Mouse (Mus musculus): ENCODE results near the gene B4galnt2. TPM values are rescaled to one million over a fixed set of nuclear protein-coding genes. Genes with fewer than 3 reads are reported as not detected.
"Not testable (repeated sequence)": the region's sequence is repeated elsewhere in the genome, so short reads cannot be mapped to it uniquely, and the experiment has no call there.

The B4galnt2 gene
- polyA plus RNA-seq, 1 experiment: not detected

DNA sequence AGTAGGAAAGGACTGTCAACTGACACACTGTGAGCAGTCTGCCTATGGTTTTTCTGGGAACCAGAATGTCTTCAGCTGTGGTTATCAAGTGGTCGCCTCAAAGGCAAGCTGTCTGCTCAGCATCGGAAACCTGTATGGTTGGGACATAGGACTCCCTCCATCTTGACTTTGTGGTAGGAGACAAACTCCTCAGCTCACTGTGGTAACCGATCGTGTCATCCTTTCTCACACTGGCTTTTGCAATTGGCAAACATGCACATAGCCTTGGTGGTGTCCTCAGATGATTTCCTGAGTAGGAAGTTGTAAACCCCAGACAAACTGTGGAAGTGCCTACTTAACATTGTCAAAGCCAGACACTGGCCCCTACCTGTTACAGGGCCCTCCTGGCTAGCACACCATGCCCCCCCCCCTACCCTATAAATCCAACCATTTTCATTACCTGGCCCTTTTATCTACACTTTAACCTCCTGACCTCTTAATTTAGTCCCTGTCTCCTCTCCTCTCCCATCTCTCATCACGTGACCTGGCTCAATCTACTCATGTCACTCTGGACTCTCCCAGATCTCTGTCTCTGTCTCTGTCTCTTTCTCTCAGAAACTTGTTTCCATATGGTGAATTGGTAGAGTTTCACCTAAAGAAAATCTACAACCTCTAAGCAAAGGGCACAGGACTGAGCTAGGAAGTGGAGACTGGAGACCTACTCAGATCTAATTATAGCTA is 6.7 kb downstream of the B4galnt2 start:
- TF ChIP-seq POLR2A (IDR thresholded peaks at IDR 0.05; ENCODE audit: borderline replicate concordance, extremely low read depth, low read depth, low read length) (no peak), CTCF (IDR thresholded peaks at IDR 0.05; ENCODE audit: insufficient read depth, low read length) (no peak)
- DNase-seq: no peak
- H3K4me3 ChIP-seq (replicated peaks; ENCODE audit: extremely low read depth, low read depth, low read length): no peak overlapping the region
- WGBS: 74% methylated on average over 5 of the region's 5 CpGs
- H3K4me1 ChIP-seq (ENCODE audit: control insufficient read depth, insufficient read depth, low read length): no peaks in the 10 kb centered on the region

DNA sequence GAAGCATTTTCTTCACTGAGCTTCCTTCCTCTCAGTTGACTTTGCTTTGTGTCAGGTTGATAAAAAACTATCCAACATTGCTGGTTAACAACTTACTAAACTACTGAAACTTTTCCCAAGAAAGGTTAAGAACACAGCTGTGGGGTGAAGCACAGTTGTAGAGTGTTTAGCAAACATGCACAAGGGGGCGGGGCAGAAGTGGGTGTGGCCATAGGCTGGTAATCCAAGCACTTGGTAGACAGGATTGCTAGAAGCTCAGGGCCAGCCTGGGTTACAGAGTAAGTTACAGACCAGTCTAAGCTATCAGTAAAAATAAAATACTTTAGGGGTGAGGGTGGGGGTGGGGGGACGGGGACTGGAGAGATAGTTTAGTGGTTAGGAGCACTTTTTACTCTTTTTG is 10.4 kb downstream of the B4galnt2 start:
- Histone ChIP-seq H3K4me1 (ENCODE audit: control insufficient read depth, insufficient read depth, low read length) (no peaks in the 10 kb centered on the region), H3K4me3 (replicated peaks; ENCODE audit: extremely low read depth, low read depth, low read length) (no peak overlapping the region)
- 66% methylated on average over 2 of the region's 2 CpGs for WGBS
- TF ChIP-seq CTCF (IDR thresholded peaks at IDR 0.05; ENCODE audit: insufficient read depth, low read length) (no peak), POLR2A (IDR thresholded peaks at IDR 0.05; ENCODE audit: borderline replicate concordance, extremely low read depth, low read depth, low read length) (no peak)
- DNase-seq: no peak

DNA sequence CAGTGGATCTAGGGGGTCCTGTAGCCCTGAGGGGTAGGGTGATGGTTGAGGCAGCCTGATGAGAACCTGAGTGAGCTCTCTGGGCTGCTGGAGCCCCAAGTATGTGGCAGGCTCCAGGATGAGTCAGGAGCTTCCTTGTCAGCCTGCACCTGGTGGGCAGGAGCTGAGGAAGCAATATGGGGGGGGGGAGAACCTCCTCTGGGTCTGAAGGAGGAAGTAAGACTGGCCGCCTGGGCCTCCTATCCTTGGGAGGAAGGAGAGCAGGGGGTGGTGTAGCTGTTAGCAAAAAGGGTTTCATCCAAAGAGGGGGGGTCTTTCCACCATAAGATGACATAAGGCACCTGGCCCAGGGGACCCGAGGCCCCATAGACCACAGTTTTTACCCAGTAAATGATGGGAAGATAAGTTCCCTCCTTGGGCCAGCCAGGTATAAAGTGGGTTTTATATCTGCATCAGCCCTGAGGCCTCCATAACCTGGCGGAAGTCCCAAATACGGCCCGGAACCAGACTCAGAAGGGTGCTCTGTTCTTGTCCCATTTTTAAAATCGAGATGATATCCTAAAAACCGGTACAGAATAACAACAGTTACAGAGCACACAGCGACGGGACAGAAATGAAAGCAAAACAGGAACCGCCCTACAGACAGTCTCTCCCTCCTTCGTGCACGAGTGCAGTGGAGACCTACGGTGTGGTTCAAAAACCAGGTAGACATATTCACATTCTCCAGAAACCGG is 18.1 kb downstream of the B4galnt2 start:
- TF ChIP-seq CTCF (IDR thresholded peaks at IDR 0.05; ENCODE audit: insufficient read depth, low read length) (no peak), POLR2A (IDR thresholded peaks at IDR 0.05; ENCODE audit: borderline replicate concordance, extremely low read depth, low read depth, low read length) (no peak)
- H3K4me3 ChIP-seq (replicated peaks; ENCODE audit: extremely low read depth, low read depth, low read length): no peak overlapping the region
- no peak for DNase-seq
- 68% methylated on average over 14 of the region's 14 CpGs for WGBS
- H3K4me1 ChIP-seq (ENCODE audit: control insufficient read depth, insufficient read depth, low read length): no peaks in the 10 kb centered on the region

DNA sequence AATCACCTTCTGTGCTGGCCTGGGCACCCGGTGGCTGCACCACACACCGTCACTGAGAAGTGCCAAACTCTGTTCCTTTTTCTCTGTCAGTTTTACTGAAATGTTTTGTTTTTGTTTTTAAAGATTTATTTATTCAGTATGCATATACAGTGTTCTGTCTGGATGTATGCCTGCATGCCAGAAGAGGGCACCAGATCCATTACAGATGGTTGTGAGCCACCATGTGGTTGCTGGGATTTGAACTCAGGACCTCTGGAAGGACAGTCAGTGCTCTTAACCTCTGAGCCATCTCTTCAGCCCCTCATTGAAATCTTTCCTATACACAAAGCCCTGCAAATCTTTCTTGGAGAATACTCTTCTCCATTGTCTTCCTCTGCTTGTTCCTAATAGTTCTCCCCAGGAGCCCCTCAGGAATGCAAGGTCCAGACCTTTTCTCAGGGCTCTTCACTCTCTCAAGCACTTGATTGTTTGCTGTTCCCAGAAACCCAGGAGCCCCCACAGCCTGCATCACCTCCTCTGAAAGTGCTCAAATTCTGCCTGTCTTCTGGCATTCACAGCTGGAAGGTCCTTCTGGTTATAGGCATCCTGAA is 24.1 kb downstream of the B4galnt2 start:
- Histone ChIP-seq H3K4me1 (ENCODE audit: control insufficient read depth, insufficient read depth, low read length) (no peaks in the 10 kb centered on the region), H3K4me3 (replicated peaks; ENCODE audit: extremely low read depth, low read depth, low read length) (no peak overlapping the region)
- WGBS: 61% methylated on average over 2 of the region's 2 CpGs
- TF ChIP-seq CTCF (IDR thresholded peaks at IDR 0.05; ENCODE audit: insufficient read depth, low read length): no peak
- TF ChIP-seq POLR2A (IDR thresholded peaks at IDR 0.05; ENCODE audit: borderline replicate concordance, extremely low read depth, low read depth, low read length): no peak
- DNase-seq: no peak

DNA sequence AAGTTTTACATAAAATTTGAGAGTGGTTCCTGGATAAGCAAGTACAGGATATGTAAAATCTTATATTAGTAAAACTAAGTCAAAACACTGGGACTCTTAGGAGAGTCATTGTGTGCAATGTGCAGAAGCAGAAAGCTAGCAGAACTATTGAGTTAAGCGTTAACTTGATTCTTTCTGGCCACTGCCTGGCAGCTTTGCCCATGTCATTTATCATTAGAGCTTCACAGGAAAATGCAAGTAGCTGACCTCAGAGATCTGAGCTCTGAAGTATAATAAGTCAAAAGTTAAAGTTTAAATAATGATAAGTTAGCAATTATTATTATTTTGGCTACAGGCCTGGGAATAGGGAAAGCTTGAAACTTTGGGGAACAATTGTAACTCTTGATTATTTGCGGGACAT is 34.8 kb downstream of the B4galnt2 start:
- DNase-seq: not testable (repeated sequence)

DNA sequence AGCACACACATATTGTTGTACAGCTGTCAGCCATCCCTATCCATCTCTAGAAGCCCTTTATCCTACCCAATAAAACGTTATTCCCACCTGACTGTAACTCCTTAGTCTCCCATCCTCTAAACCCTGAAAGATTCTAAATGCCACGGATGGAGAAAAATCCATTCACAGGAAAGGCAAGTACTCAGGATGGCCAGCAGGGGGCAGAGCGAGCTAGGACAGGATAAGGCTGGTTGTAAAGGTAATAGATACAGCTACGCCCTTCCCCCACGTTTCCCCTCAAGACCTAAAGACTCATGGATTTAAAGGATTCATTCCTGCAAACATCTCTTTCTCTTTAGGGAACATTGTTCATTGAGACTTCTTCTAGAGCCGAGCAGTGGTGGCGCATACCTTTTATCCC is 38.4 kb downstream of the B4galnt2 start:
- Histone ChIP-seq H3K4me1 (ENCODE audit: control insufficient read depth, insufficient read depth, low read length) (no peaks in the 10 kb centered on the region), H3K4me3 (replicated peaks; ENCODE audit: extremely low read depth, low read depth, low read length) (no peak overlapping the region)
- no peak for TF ChIP-seq POLR2A (IDR thresholded peaks at IDR 0.05; ENCODE audit: borderline replicate concordance, extremely low read depth, low read depth, low read length)
- TF ChIP-seq CTCF (IDR thresholded peaks at IDR 0.05; ENCODE audit: insufficient read depth, low read length): peak; percentile 92
- 20% methylated on average over 7 of the region's 7 CpGs for WGBS
- peak; percentile 60 for DNase-seq

More for the DNA sequence above, 34.8 kb downstream of the B4galnt2 start:
- not testable (repeated sequence) for H3K4me3 ChIP-seq (replicated peaks; ENCODE audit: extremely low read depth, low read depth, low read length); H3K4me1 ChIP-seq (ENCODE audit: control insufficient read depth, insufficient read depth, low read length)
- 71% methylated on average over 2 of the region's 2 CpGs for WGBS

DNA sequence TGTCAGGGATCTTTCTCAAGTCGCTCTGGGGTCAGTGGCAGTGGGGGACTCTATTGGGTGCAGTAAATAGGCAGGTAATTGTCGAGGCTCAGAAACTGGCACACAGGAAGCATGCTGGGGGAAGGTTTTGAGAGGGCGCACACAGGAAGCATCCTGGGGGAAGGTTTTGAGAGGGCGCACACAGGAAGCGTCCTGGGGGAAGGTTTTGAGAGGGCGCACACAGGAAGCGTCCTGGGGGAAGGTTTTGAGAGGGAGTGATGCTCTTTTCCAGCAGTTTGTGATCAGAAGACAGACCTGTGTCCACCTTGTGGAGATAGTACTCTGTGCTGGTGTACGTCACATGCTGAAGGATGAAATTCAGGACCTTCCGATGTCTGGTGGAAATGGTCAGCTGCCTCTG is 38.9 kb downstream of the B4galnt2 start:
- H3K4me3 ChIP-seq (replicated peaks; ENCODE audit: extremely low read depth, low read depth, low read length): no peak overlapping the region
- TF ChIP-seq POLR2A (IDR thresholded peaks at IDR 0.05; ENCODE audit: borderline replicate concordance, extremely low read depth, low read depth, low read length): no peak
- TF ChIP-seq CTCF (IDR thresholded peaks at IDR 0.05; ENCODE audit: insufficient read depth, low read length): no peak
- 29% methylated on average over 9 of the region's 9 CpGs for WGBS
- H3K4me1 ChIP-seq (ENCODE audit: control insufficient read depth, insufficient read depth, low read length): no peaks in the 10 kb centered on the region
- DNase-seq: no peak

DNA sequence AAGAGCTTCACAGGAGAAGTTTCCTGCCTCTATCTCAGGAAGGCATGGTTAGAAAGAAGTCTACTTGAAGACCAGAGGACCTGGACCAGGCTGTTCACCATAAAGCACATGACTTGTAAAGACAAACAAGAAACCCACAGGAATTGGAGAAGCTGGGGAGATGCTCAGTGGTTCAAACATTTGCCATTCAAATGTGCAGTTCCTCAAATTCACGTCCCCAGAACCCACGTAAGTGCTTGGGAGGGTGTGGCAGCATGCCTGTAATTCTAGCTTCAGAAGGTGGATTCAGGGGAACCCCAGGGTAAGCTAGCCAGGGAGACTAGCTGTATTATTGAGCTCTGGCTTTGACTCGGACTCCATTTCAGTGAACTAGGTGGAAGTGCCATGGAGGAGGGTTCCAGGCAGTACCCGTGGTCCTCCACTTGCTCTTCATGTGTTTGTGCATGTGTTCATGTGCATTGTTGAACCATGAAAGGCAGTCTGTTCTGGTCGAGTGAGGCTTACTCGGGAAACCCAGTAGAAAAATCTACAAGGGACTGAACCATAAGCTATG is 44.7 kb downstream of the B4galnt2 start:
- no peak overlapping the region for H3K4me3 ChIP-seq (replicated peaks; ENCODE audit: extremely low read depth, low read depth, low read length)
- no peak for TF ChIP-seq POLR2A (IDR thresholded peaks at IDR 0.05; ENCODE audit: borderline replicate concordance, extremely low read depth, low read depth, low read length)
- TF ChIP-seq CTCF (IDR thresholded peaks at IDR 0.05; ENCODE audit: insufficient read depth, low read length): no peak
- no peaks in the 10 kb centered on the region for H3K4me1 ChIP-seq (ENCODE audit: control insufficient read depth, insufficient read depth, low read length)
- 53% methylated on average over 6 of the region's 6 CpGs for WGBS
- no peak for DNase-seq

DNA sequence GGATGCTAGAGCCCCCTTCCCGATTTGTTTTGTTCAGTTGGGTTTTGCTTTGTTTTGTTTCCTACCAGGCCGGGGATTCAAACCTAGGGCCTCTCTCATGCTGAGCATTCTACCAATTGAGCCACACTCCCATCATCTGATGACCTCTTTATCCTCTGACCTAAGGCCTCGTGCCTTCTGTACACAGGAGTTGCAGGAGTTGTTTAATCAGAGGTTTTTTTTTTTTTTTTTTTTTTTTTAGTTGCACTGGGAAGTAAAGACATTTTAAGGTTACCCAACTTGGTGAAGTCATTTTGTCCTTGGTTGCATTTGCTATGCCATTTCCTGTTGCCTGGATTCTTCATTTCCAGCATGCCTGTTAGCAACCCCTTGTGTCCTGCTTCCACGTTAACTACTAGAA is 45.2 kb downstream of the B4galnt2 start:
- Histone ChIP-seq H3K4me3 (replicated peaks; ENCODE audit: extremely low read depth, low read depth, low read length) (no peak overlapping the region), H3K4me1 (ENCODE audit: control insufficient read depth, insufficient read depth, low read length) (no peaks in the 10 kb centered on the region)
- WGBS: 60% methylated on average over 4 of the region's 4 CpGs
- no peak for TF ChIP-seq POLR2A (IDR thresholded peaks at IDR 0.05; ENCODE audit: borderline replicate concordance, extremely low read depth, low read depth, low read length)
- no peak for TF ChIP-seq CTCF (IDR thresholded peaks at IDR 0.05; ENCODE audit: insufficient read depth, low read length)
- no peak for DNase-seq

Measured in lung, adult 2 months (tissue).